Mouse (Mus musculus) olfactory bulb, adult 2 months (tissue): ENCODE measurements around the gene Tie1. TPM values are rescaled to one million over a fixed set of nuclear protein-coding genes. Genes with fewer than 3 reads are reported as not detected.

Experiments used
- H3K27ac ChIP-seq: fragments of 200-500 bp; 2 replicates; pipeline ENCODE4 v1.5.1; 2012; ENCODE audit warnings: low read depth, low read length; ENCODE audit not compliant: insufficient read depth
- H3K4me1 ChIP-seq: fragments of 200-500 bp; 2 replicates; pipeline ENCODE4 v1.6.1; 2012; ENCODE audit warnings: low read length; ENCODE audit not compliant: control insufficient read depth, insufficient read depth
- H3K4me3 ChIP-seq: fragments of 200-500 bp; 2 replicates; pipeline ENCODE4 v1.5.1; 2012; ENCODE audit warnings: mild to moderate bottlenecking, low read depth, low read length, moderate library complexity; ENCODE audit not compliant: insufficient read depth
- CTCF ChIP-seq: fragments of 200-500 bp; IDR thresholded peaks from 2 replicates; pipeline ENCODE4 v1.5.1; 2012; ENCODE audit warnings: low read depth, mild to moderate bottlenecking, low read length, moderate library complexity; ENCODE audit not compliant: insufficient read depth
- POLR2A ChIP-seq: fragments of 200-500 bp; IDR thresholded peaks from 2 replicates; pipeline ENCODE4 v1.6.1; 2012; ENCODE audit warnings: mild to moderate bottlenecking, low read depth, low read length, moderate library complexity; ENCODE audit not compliant: insufficient read depth
- WGBS: fragments of 180-500 bp; shearing (Covaris S2); methylation state at CpG from one replicate; pipeline ENCODE4 v1.1.7; 2018; 5-methylcytosine and 5-hydroxymethylcytosine counted together
- polyA plus RNA-seq: library from polyadenylated mRNA; stranded (reverse); fragments of >200 nt; gene quantifications from 2 replicates; pipeline ENCODE4 v1.2.4, GENCODE M21; 2012; ENCODE audit warnings: low replicate concordance; ENCODE audit not compliant: missing spikeins, insufficient read depth, insufficient read length

Tie1 gene
- polyA plus RNA-seq, 1 experiment, result not detected

GRCm38 (mm10) chr4:118500792-118501191 is 10.9 kb upstream of the Tie1 start:
- H3K4me1 ChIP-seq, result peaks cover 5% of the 10 kb centered on the region
- 66% methylated on average over 9 of the region's 9 CpGs for WGBS
- H3K4me3 ChIP-seq, result no peak overlapping the region
- no peak overlapping the region for H3K27ac ChIP-seq
- TF ChIP-seq CTCF (no peak), POLR2A (no peak)

DNA sequence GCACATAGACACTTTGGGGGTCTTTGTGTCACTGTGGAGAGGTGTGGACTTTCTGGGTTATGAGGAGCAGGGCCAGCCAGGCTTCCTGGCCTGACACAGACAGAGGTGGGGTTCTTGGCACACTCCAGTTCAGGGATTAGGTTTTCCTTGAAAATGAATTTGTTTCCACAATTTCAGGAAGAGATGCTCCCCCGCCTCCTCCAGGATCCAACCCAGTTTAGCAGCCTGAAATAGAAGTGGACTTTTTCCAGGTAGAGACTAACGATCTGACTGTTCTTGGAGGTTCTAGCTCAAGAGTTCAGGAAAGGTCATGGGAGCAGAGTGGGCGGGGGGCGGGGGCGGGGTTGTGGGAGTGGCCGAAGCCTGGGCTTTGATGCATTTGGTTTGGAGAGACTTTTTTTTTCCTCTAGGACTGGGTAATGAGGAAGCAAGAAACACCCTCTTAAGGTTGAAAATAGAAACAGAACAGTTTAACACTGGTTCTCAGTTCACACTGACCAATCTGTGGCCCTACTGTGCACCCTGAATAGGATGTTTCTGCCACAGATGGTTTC is 10.4 kb upstream of the Tie1 start:
- Histone ChIP-seq H3K27ac (no peak overlapping the region), H3K4me3 (no peak overlapping the region), H3K4me1 (peaks cover 5% of the 10 kb centered on the region)
- 53% methylated on average over 6 of the region's 6 CpGs for WGBS
- TF ChIP-seq CTCF (no peak), POLR2A (no peak)

DNA sequence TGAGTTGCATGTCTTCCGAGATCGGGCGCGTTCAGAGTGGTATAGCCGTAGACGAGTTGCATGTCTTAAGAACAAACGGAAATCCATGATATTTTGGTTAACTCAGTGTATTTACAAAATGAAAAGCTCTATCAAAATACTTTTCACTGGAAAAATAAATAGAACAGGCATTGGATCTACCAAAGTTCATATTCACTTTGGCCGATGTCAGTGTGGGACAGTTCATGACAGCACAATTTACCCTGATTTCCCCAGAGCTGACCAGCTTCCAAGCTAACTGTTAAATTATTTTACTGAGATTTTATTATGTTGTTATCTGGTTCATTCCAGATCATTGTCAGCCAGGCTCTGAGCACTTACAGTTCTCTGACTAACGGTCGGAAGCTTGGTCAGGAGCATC is 600 bp upstream of the Tie1 start:
- TF ChIP-seq POLR2A (no peak), CTCF (no peak)
- no peaks in the 10 kb centered on the region for H3K4me1 ChIP-seq
- H3K4me3 ChIP-seq, result no peak overlapping the region
- WGBS, result 91% methylated on average over 10 of the region's 10 CpGs
- no peak overlapping the region for H3K27ac ChIP-seq

DNA sequence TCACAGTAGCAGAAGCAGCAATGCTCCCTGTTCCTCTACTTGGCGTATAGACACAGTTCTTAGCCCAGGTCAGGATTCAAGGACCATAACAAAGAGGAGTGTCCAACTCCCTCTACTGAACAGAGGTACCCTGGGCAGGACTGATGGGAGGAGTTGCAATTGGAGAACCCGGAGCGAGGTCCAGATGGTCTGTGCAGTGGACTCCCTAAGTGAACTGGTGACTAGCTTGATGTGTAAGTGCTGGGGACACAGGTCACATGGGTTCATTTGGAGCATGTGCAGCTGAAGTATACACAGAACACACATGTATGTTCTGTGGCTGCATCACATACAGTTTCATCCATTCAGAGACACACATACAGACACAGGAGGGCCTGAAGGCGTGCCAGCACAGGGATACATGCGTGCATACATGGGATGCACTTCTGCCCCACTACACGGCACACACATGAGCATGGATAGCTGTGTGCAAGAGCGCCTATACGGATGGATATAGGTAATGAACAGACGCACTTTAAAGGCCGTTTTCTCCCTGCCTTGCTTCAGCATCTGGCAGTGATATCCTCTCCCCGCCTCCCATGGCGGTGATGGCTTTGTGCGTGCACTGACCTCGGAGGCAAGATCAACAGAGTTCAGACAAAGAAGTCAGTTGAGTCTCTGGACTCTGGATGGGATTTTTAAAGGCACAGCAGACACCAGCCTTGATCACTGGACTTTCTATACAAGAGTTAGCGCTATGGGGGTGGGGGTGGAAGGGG is 12.9 kb downstream of the Tie1 start:
- Histone ChIP-seq H3K27ac (no peak overlapping the region), H3K4me1 (no peaks in the 10 kb centered on the region), H3K4me3 (no peak overlapping the region)
- WGBS, result 61% methylated on average over 15 of the region's 15 CpGs
- TF ChIP-seq CTCF (no peak), POLR2A (no peak)

- no peak overlapping the region for H3K4me3 ChIP-seq
- H3K27ac ChIP-seq, result no peak overlapping the region
- WGBS, result 95% methylated on average over 11 of the region's 11 CpGs
- peaks cover 6% of the 10 kb centered on the region; the same call in 1 of the 2 replicates for H3K4me1 ChIP-seq
- no peak for TF ChIP-seq POLR2A
- TF ChIP-seq CTCF, result no peak
Measured at GRCm38 (mm10) chr4:118472687-118473086, 17.2 kb downstream of the Tie1 start.

- Histone ChIP-seq H3K4me3 (no peak overlapping the region), H3K4me1 (peaks cover 6% of the 10 kb centered on the region; the same call in 1 of the 2 replicates), H3K27ac (no peak overlapping the region)
- 86% methylated on average over 6 of the region's 6 CpGs for WGBS
- TF ChIP-seq CTCF (no peak), POLR2A (no peak)
Measured at GRCm38 (mm10) chr4:118471281-118471680, 18.6 kb downstream of the Tie1 start.

DNA sequence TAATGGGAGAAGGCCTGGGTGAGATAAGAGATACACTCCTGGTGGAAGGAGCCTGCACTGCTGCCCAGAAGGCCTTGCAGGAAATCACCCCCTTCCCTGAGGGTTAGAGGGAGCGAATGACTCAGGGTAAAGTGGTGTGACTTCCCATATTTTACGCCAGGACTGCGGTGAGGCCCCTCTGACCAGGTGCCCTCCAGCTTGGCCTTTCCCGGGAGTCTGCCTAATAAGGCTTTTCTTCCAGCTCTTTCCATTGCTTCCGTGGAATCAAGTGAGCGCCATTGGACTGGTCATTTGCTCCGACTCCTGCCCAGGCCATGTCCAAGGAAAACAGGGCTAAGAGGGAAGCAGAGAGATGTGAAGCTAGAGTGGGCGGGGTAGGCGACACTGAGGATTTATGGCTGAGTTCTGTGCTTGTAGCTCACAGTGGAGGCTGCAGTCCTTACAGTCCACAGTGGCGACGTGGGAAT is 24.1 kb downstream of the Tie1 start:
- Histone ChIP-seq H3K27ac (no peak overlapping the region), H3K4me1 (peaks cover 6% of the 10 kb centered on the region; the same call in 1 of the 2 replicates), H3K4me3 (no peak overlapping the region)
- TF ChIP-seq CTCF (no peak), POLR2A (no peak)
- WGBS, result 71% methylated on average over 11 of the region's 11 CpGs

- 51% methylated on average over 3 of the region's 3 CpGs for WGBS
- no peak overlapping the region for H3K4me3 ChIP-seq
- H3K27ac ChIP-seq, result no peak overlapping the region
- peaks cover 2% of the 10 kb centered on the region; the same call in 1 of the 2 replicates for H3K4me1 ChIP-seq
- no peak for TF ChIP-seq POLR2A
- no peak for TF ChIP-seq CTCF
Measured at GRCm38 (mm10) chr4:118464956-118465355, 24.9 kb downstream of the Tie1 start.

DNA sequence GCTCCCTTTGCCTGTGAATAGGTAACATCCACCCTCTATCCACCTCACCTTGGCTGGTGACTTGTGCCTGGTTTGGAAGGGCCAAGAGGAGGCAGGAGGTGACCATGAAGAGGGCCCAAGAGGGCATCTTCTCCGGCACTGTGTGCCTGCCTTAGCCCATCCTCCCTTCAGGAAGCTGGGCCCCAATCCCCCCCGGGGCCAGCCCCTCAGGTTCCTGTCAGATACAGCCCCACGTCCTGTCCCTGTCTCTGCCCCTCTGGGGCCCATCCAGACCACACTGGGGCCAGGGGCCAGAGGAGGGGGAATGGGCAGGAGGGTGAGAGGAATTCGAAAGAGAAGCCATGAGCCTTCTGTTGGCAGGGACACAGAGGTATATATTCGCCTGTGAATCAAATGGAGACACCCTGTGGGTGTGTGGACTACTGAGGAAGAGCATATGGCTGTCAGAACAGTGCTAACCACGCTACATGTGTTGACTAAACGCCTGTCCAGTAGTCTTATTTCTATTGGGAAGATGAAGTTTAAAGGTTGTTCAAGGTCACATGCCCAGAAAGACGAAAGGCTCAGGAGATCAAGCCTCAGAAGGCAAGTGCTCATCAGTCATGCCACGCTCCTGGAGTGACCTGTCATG is 32.4 kb downstream of the Tie1 start, which contains the start of gene Mpl:
Mpl (minus strand) TSS at position 169 of the 631 bp plus-strand sequence.
- no peak within 1 kb of the TSS for H3K27ac ChIP-seq
- H3K4me1 ChIP-seq, result no peaks in the 10 kb centered on the region
- H3K4me3 ChIP-seq, result no peak within 1 kb of the TSS
- WGBS, result 76% methylated on average over 9 of the region's 9 CpGs
- no peak for TF ChIP-seq CTCF
- TF ChIP-seq POLR2A, result no peak
